Mouse (Mus musculus) testis, adult 2 months (tissue): ENCODE measurements at regions not wholly inside any gene's neighbourhood (a gene's known extent, or its start where the extent isn't known, plus 50 kb on each side); places are given as distances from the start of the nearest gene placed in this dataset.

Experiments used
- CTCF ChIP-seq: fragments of 200-500 bp; IDR thresholded peaks from 2 replicates; pipeline ENCODE4 v1.5.1; 2012; ENCODE audit warnings: low read depth, mild to moderate bottlenecking, inconsistent platforms, low read length, moderate library complexity; ENCODE audit not compliant: control insufficient read depth, insufficient read depth, insufficient replicate concordance
- POLR2A ChIP-seq: fragments of 200-500 bp; IDR thresholded peaks from 2 replicates; pipeline ENCODE4 v1.6.1; 2012; ENCODE audit warnings: low read depth, mild to moderate bottlenecking, inconsistent platforms, low read length, moderate library complexity; ENCODE audit not compliant: control insufficient read depth

DNA sequence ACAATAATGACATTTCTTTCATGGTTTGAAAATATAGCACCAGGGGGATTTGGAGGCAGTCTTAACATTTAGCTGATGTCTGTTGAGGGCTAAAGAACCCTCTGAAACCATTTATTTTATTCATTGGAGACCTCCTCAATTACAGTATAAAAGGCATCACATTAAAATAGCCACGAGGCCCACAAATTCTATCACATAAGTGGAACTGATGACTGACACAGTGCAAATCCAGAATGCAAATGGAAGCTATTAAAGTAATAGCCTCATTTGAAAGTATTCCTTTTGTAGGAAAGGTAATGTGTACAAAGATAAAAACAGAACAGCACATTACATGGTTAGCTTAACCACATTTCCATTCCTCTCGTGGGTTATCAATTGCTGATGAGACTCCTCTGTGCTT lies 986.6 kb downstream of the Slc16a7 start:
- no peak for TF ChIP-seq POLR2A
- no peak for TF ChIP-seq CTCF
